Mouse (Mus musculus) liver, adult (tissue): ENCODE results near the gene Thsd4.

Source experiments
- GATA4 ChIP-seq: IDR thresholded peaks from 2 replicates; pipeline ENCODE4 v1.6.1; 2014; ENCODE audit warnings: mild to moderate bottlenecking, low read length; ENCODE audit not compliant: insufficient replicate concordance

Gene Thsd4

GRCm38 (mm10) chr9:60491489-60492100 lies 30.3 kb downstream of the Thsd4 start:
- TF ChIP-seq GATA4: no peak

- no peak for TF ChIP-seq GATA4
These were observed 30.8 kb downstream of the Thsd4 start for GRCm38 (mm10) chr9:60491079-60491478.

- TF ChIP-seq GATA4: no peak
These were observed 33.0 kb downstream of the Thsd4 start for GRCm38 (mm10) chr9:60488816-60489215.

GRCm38 (mm10) chr9:60482165-60482564 lies 39.7 kb downstream of the Thsd4 start:
- TF ChIP-seq GATA4: no peak

- TF ChIP-seq GATA4: no peak
These were observed 41.8 kb downstream of the Thsd4 start for GRCm38 (mm10) chr9:60480052-60480451.

- no peak for TF ChIP-seq GATA4
These were observed 43.0 kb downstream of the Thsd4 start for GRCm38 (mm10) chr9:60478806-60479205.

- TF ChIP-seq GATA4: peak; percentile 98
These were observed 43.7 kb downstream of the Thsd4 start for GRCm38 (mm10) chr9:60477991-60478750.

GRCm38 (mm10) chr9:60460010-60460982 lies 61.5 kb downstream of the Thsd4 start:
- no peak for TF ChIP-seq GATA4

GRCm38 (mm10) chr9:60458468-60458962 lies 63.3 kb downstream of the Thsd4 start:
- no peak for TF ChIP-seq GATA4

- no peak for TF ChIP-seq GATA4
These were observed 64.3 kb downstream of the Thsd4 start for GRCm38 (mm10) chr9:60457359-60458210.

GRCm38 (mm10) chr9:60456651-60457050 lies 65.2 kb downstream of the Thsd4 start:
- no peak for TF ChIP-seq GATA4

GRCm38 (mm10) chr9:60454406-60455076 lies 67.3 kb downstream of the Thsd4 start:
- no peak for TF ChIP-seq GATA4

GRCm38 (mm10) chr9:60449498-60449897 lies 72.3 kb downstream of the Thsd4 start:
- no peak for TF ChIP-seq GATA4

- TF ChIP-seq GATA4: no peak
These were observed 76.0 kb downstream of the Thsd4 start for GRCm38 (mm10) chr9:60445821-60446220.
